In genomic region chr4:106847591-106848289, GRCm38 (mm10) we compare ENCODE assay signal across 8 mouse cellular contexts. TPM values are rescaled to one million over a fixed set of nuclear protein-coding genes. Genes with fewer than 3 reads are reported as not detected.
DNase-seq lines count a peak whose midpoint lies in the region; ATAC-seq lines count a peak whose summit lies in the region.

No protein-coding gene starts in this region.

- peak overlapping the region; percentile 46 for H3K9ac ChIP-seq in embryonic facial prominence, embryonic 13.5 days
- H3K9ac ChIP-seq in heart, embryonic 15.5 days, result peak overlapping the region; percentile 40; the same call in 1 of the 2 replicates

- peaks cover 36% of the 10 kb centered on the region for H3K4me1 ChIP-seq in embryonic facial prominence, embryonic 13.5 days
- H3K4me1 ChIP-seq in heart, embryonic 15.5 days (replicated peaks), result peaks cover 20% of the 10 kb centered on the region

- WGBS in embryonic facial prominence, embryonic 13.5 days, result 3% methylated on average over 9 of the region's 9 CpGs
- 16% methylated on average over 9 of the region's 9 CpGs for WGBS in heart, embryonic 15.5 days

- H3K4me2 ChIP-seq in embryonic facial prominence, embryonic 13.5 days, result peak overlapping the region; percentile 49
- peak overlapping the region; percentile 57 for H3K4me2 ChIP-seq in heart, embryonic 15.5 days

- H3K9me3 ChIP-seq in embryonic facial prominence, embryonic 13.5 days, result no peaks in the 10 kb centered on the region
- H3K9me3 ChIP-seq in heart, embryonic 15.5 days (replicated peaks), result no peaks in the 10 kb centered on the region

- no peak; the same call in 1 of the 2 replicates for ATAC-seq in cerebellum, adult (ENCODE audit: insufficient number of reproducible peaks, low FRiP score, low TSS enrichment)
- ATAC-seq in embryonic facial prominence, embryonic 13.5 days (ENCODE audit: insufficient number of reproducible peaks, insufficient read depth, low FRiP score, low TSS enrichment, low read depth), result peak; percentile 87
- peak; percentile 89 for ATAC-seq in heart, embryonic 15.5 days (replicated peaks; ENCODE audit: insufficient number of reproducible peaks, insufficient read depth, low FRiP score, low read depth)

- DNase-seq in cerebellum, adult 11-12 months, result peak; percentile 23
- peak; percentile 76 for DNase-seq in kidney, postnatal 14 days
- peak; percentile 85 for DNase-seq in mesoderm, embryonic 11.5 days (ENCODE audit: low read depth, low spot score)
- DNase-seq in layer of hippocampus, postnatal 10 days (ENCODE audit: low spot score in 2 of 2), result no peak
- no peak for DNase-seq in layer of hippocampus, postnatal 14 days (ENCODE audit: low spot score in 2 of 2)

- H3K36me3 ChIP-seq in embryonic facial prominence, embryonic 13.5 days, result no peaks in the 10 kb centered on the region
- no peaks in the 10 kb centered on the region for H3K36me3 ChIP-seq in heart, embryonic 15.5 days

- peak overlapping the region; percentile 95 for H3K27ac ChIP-seq in embryonic facial prominence, embryonic 13.5 days
- peak overlapping the region; percentile 88 for H3K27ac ChIP-seq in heart, embryonic 15.5 days

- H3K4me3 ChIP-seq in embryonic facial prominence, embryonic 13.5 days, result peak overlapping the region; percentile 15; the same call in 1 of the 2 replicates
- peak overlapping the region; percentile 21; the same call in 1 of the 2 replicates for H3K4me3 ChIP-seq in heart, embryonic 15.5 days

- no peaks in the 10 kb centered on the region for H3K27me3 ChIP-seq in embryonic facial prominence, embryonic 13.5 days
- H3K27me3 ChIP-seq in heart, embryonic 15.5 days, result no peaks in the 10 kb centered on the region

RNA-seq across cellular contexts. Expression of gene Acot11, which starts 42.9 kb away (rescaled TPM):
- 2.1 and 3.0 TPM in 2 replicates for polyA plus RNA-seq in embryonic facial prominence, embryonic 13.5 days (2015; fragmentation: Nextera tagmentation; extraction: Ambion mirVana)
- 6.1 and 6.4 TPM in 2 replicates for polyA plus RNA-seq in heart, embryonic 15.5 days (2015; fragmentation: Nextera tagmentation; extraction: Ambion mirVana)
- total RNA-seq in layer of hippocampus, postnatal 10 days (2021), result 10 to 100 TPM; 19.4 to 21.1 TPM
- total RNA-seq in layer of hippocampus, postnatal 14 days (2021), result 10 to 100 TPM; 43.7 to 53.3 TPM

Comparison
In these comparisons a context has a peak if more than half of its experiments do, and no peak if none do; other contexts are left out.
1. DNase-seq: peak in cerebellum, adult 11-12 months (single experiment), kidney, postnatal 14 days (single experiment) and mesoderm, embryonic 11.5 days (single experiment); none in layer of hippocampus, postnatal 10 days (0 of 2) and layer of hippocampus, postnatal 14 days (0 of 2).